Mouse (Mus musculus): ENCODE results near the gene Pilrb1.

The Pilrb1 gene

DNA sequence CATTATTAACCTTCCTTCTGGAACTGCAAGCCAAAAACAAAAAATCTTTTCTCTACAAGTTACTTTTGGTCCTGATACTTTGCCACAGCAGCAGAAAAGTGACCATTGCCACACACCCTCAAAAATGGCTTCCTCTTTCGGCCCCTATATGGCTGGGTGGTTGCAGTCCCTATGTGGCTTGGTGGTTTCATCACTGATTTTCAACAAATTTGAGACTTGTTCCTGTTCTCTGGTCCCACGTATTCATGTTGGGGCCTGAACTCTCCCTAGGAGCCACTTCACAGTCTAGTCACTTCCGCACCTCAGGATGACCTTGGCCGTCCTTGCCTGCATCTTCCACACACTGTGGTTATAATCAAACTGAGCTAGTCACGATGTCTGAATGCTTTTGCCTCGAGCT lies 29.2 kb downstream of the Pilrb1 start:
- DNase-seq (ENCODE audit: low read depth, low spot score): no peak

DNA sequence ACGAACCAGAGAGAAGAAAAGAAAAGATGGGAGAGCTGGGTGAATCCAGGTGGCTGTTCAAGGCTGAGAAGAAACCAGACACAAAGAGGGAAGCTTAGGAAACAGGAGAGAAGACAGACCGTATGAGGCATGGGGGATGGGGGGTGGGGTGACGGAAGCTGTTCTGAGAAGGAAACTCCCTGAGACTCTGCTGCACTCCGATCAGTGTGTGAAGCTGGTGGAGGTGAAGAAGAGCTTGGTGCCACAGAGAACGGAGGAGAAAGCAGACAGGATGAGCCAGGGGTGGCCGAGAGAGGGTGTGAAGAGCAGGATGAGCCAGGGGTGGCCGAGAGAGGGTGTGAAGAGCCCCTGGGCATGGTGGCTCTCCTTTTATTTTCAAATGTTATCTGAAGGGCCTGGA lies 31.5 kb downstream of the Pilrb1 start:
- DNase-seq (ENCODE audit: low read depth, low spot score): no peak

DNA sequence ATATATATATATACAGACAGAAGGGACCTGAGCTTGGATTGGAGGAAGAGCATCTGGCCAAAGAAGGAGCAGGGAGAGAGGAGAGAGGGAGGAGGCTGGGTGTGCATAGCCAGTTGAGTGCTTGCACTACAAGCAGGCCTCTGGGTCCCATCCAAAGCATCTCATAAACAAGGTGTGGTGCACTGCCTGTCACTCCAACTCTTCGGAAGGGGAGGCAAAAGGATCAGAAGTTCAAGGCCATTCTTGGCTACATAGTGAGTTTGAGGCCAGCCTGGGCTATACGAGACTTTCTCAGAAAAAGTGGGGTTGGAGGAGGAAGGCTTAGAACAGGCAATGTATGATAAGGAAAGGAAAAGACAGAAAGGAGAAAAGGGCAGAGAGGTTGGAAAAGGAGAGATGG lies 31.9 kb downstream of the Pilrb1 start:
- no peak for DNase-seq (ENCODE audit: low read depth, low spot score)

DNA sequence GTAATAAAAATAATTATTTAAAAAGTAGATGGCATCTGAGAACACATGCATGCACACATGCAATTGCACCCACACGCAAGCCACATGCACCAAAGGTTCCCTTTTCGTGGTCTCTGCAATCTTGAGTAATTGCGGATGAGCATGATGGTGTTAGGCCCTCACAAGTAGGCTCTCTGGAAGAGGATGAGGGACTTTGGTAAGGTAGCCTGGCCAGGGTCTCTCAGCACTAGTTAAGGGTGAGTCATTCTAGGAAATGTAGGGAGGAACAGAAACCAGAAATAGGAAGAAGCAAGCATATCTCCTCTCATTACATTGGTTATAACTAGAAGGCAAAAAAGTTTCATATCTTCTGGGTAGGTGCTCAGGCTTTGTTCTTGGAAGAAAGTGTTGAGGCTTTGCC lies 32.9 kb downstream of the Pilrb1 start:
- DNase-seq (ENCODE audit: low read depth, low spot score): no peak

DNA sequence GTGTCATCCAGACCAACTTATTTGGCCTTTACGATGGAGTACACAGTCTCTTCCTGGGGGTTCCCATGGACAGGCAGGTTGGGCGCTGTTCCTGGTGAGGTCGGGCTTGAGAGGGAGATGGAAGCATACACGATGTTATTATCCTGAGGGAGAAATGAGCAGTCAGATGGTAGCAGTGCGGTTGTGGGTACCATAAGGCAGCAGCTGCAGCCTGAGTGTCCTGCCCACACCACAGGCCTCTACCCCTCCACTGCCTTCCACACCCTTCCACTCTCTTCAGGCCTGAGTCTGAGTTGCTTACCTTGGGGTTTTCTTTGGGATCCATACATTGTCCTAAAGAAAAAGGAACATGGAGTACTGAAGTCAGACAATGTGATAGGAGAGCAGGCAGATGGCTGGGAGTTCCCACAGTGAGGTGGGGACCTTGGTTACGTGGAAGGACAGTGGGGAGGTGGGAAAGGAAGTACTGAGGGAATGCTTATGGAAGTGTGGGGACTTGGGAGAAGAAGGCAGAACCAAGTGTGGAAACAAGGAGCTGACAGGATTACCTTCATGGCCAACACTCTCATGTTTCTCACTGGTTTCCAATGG lies 34.4 kb downstream of the Pilrb1 start:
- no peak for DNase-seq (ENCODE audit: low read depth, low spot score)

DNA sequence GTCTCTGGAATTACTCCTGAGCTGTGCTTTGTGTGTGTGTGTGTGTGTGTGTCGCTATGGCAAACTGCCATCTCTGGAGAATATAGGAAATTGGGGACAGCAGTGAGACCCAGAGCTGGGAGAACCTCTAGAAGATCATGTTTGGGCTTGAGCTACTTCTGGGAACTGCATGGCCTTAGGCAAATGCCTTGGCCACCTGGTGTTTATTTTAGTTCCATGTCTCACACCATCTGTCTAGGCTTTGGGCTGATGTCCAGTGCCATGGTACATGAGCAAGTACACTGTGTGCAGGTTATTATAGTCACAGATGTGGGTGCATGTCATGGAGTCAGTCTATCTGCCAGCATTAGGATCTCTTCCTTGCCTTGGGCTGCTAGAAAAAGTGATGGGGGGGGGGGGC lies 35.3 kb downstream of the Pilrb1 start:
- DNase-seq (ENCODE audit: low read depth, low spot score): no peak

DNA sequence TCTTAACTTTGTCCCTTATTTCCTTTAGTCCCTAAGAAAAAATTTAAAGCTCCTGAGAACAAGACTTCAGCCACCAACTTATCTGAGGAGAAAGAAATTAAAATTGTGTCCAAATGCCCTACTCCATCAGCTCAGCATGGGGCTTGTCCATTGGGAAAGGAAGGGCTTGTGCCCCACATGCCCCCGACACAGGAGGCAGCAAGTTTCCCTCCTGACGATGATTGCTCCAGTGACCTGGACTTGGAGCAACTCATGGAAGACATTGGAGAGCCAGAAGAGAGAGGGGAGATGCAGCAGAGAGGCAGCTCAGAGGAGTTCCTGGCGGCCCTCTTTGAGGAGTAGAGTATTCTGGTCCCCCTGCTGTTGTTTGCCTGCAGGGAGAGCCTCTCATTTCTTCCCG lies 35.8 kb downstream of the Pilrb1 start:
- no peak for DNase-seq (ENCODE audit: low read depth, low spot score)

DNA sequence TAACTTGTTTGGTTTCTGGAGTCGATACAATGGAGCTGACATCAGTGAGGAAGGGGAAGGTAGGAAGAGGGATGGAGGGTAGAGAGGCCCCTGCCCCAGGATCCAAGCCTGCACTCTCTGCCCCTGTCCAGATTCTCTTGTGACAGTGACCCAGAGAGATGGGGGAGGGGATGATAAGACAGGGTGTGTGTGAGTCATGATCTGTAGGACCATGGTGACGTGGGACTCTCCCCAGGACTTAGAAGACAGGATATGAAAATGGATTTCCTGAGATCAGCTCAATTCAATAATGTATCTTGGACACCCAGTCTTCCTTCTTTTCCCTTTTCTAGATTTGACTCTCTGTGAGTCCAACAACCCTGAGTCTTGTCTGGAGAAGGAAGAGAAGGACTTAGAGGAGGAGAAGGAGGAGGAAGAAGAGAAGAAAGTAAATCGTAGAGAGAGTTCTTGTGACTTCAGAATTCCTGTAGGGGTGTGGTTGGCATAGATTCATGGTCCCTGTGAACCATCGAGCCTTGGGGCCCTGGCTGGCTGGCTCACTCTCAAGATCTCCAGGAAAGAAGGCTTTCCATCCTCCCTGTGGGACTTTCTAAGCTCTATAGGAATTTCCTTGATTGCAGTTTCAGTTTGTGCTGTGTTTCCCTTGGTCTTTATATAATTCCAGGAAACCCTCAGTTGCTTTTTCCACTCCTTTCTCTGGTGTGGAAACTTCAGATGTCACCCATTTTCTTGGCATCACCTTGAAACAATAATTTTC lies 40.3 kb downstream of the Pilrb1 start:
- no peak for DNase-seq (ENCODE audit: low read depth, low spot score)

DNA sequence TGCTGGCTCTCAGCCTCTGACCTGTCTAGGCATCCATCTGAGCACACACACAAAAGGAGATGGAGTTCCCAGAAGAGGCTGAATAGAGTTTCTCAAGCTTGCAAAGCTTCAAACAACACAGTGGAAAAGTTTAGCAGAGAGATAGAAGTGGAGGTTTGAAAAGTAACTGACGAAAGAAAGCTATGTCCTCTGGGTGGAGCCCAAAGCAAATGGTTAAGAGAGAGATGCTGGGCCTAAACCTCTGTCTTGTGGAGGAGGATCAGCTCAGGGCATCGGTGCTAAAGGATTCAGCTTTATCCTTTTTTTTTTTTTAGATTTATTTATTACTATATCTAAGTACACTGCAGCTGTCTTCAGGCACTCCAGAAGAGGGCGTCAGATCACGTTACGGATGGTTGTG lies 49.6 kb downstream of the Pilrb1 start:
- no peak for DNase-seq (ENCODE audit: low read depth, low spot score)

DNA sequence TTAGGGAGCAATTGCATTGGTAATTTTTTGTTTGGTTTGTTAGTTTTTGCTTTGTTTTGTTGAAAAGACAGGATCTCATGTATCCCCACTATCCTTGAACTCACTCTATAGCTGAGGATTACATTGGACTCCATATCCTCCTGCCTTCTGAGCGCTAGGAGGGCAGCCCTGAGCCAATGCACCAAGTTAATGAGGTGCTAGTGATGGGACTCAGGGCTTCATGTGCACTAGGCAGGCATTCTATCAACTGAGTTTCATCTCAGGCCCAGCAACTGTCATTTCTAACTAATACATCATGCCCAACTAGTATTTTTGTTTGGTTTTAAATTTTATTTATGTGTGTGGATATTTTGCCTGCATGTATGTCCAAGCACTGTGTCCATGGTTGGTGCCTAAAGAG lies 51.7 kb downstream of the Pilrb1 start:
- DNase-seq (ENCODE audit: low read depth, low spot score): no peak
